Mouse (Mus musculus) cerebellum, postnatal 25 days (tissue): ENCODE data around the gene Tctn1.

ENCODE experiments used
- DNase-seq, 2 experiments: peaks; one replicate each; pipeline ENCODE4 v3.0.0; 2021; ENCODE audit warnings: mixed read lengths in 2 of 2

Gene Tctn1

GRCm38 (mm10) chr5:122285029-122285766, 20.9 kb upstream of the Tctn1 start:
- DNase-seq, result peak; percentile 75 to 80

GRCm38 (mm10) chr5:122284183-122285028, 20.1 kb upstream of the Tctn1 start, which contains the start of gene Pptc7:
Gene Pptc7 (plus strand): TSS chr5:122284365.
- DNase-seq, result peak; percentile 93 to 98

GRCm38 (mm10) chr5:122283828-122284182, 19.5 kb upstream of the Tctn1 start:
- DNase-seq, result no peak

GRCm38 (mm10) chr5:122280827-122281462, 16.7 kb upstream of the Tctn1 start:
- DNase-seq, result peak; percentile 45 to 55

- no peak for DNase-seq
These were observed 16.2 kb upstream of the Tctn1 start for GRCm38 (mm10) chr5:122280422-122280826.

GRCm38 (mm10) chr5:122279799-122280421, 15.7 kb upstream of the Tctn1 start:
- DNase-seq, result peak; percentile 55 to 62

GRCm38 (mm10) chr5:122278946-122279345, 14.7 kb upstream of the Tctn1 start:
- DNase-seq, result peak; percentile 70 to 79

- no peak for DNase-seq
These were observed 10.5 kb upstream of the Tctn1 start for GRCm38 (mm10) chr5:122274785-122275184.

- DNase-seq, result no peak
These were observed 8.6 kb upstream of the Tctn1 start for GRCm38 (mm10) chr5:122272821-122273220.

GRCm38 (mm10) chr5:122268858-122269604, 4.8 kb upstream of the Tctn1 start:
- DNase-seq, result no peak

GRCm38 (mm10) chr5:122267899-122268298, 3.6 kb upstream of the Tctn1 start:
- DNase-seq, result peak; percentile 82 to 90

GRCm38 (mm10) chr5:122267136-122267535, 2.9 kb upstream of the Tctn1 start:
- DNase-seq, result no peak

- DNase-seq, result no peak
These were observed 1.7 kb upstream of the Tctn1 start for GRCm38 (mm10) chr5:122265942-122266341.

GRCm38 (mm10) chr5:122265187-122265586, 927 bp upstream of the Tctn1 start:
- DNase-seq, result no peak

GRCm38 (mm10) chr5:122262104-122262503, 2.2 kb downstream of the Tctn1 start:
- no peak for DNase-seq

GRCm38 (mm10) chr5:122258027-122258741, 6.1 kb downstream of the Tctn1 start:
- DNase-seq, result no peak

GRCm38 (mm10) chr5:122251895-122252606, 12.2 kb downstream of the Tctn1 start:
- DNase-seq, result peak; percentile 48 to 52

- peak; percentile 66 to 74 for DNase-seq
These were observed 15.0 kb downstream of the Tctn1 start for GRCm38 (mm10) chr5:122249281-122249680.

- DNase-seq, result no peak
These were observed 16.3 kb downstream of the Tctn1 start for GRCm38 (mm10) chr5:122247934-122248333.

- no peak for DNase-seq
These were observed 16.7 kb downstream of the Tctn1 start for GRCm38 (mm10) chr5:122247529-122247928.
